Mouse (Mus musculus): ENCODE data around the gene Eif5a.

DNA sequence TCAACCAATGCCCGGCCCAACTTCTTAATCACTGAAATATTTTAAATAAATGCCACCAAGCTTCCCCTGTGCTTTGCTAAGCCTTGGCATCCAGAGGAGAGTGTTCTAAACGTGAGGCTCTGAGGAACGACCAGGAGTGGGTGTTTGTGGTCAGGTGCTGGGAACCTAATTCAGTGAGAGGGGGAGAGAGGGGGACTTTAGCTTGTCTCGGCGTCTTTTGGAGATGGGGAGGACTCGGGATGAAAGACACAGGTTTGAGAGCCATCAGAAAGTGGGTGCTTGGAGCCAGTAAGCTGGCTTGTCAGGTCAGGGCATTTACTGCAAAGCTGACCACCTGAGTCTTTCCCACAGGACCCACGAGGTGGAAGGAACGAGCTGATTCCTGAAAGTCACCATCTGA is 10.0 kb upstream of the Eif5a start:
- TF ChIP-seq POLR2A (IDR thresholded peaks at IDR 0.05; ENCODE audit: insufficient read length, low read depth): no peak
- TF ChIP-seq TCF3 (IDR thresholded peaks at IDR 0.05; ENCODE audit: insufficient read length, low read depth): no peak
- no peak for TF ChIP-seq MYOG (IDR thresholded peaks at IDR 0.05; ENCODE audit: control insufficient read depth in 1 of 3, insufficient read depth in 1 of 3, insufficient read length in 2 of 3, low read depth in 2 of 3)
- no peak for TF ChIP-seq USF1 (IDR thresholded peaks at IDR 0.05; ENCODE audit: low read depth)
- no peak for TF ChIP-seq TCF12 (IDR thresholded peaks at IDR 0.05; ENCODE audit: insufficient read depth, poor library complexity, severe bottlenecking)
- TF ChIP-seq MAX (IDR thresholded peaks at IDR 0.05; ENCODE audit: low read depth): no peak
- no peak for TF ChIP-seq E2F4 (IDR thresholded peaks at IDR 0.05; ENCODE audit: insufficient read depth)
- no peak for TF ChIP-seq POLR2AphosphoS2 (IDR thresholded peaks at IDR 0.05; ENCODE audit: insufficient read length, low read depth)
- no peak for TF ChIP-seq CEBPB (IDR thresholded peaks at IDR 0.05; ENCODE audit: insufficient read depth, poor library complexity, severe bottlenecking)
- no peak for TF ChIP-seq MYOD1 (IDR thresholded peaks at IDR 0.05; ENCODE audit: control insufficient read depth in 1 of 3, insufficient read length in 2 of 3, low read depth in 2 of 3)
- TF ChIP-seq REST (IDR thresholded peaks at IDR 0.05; ENCODE audit: insufficient read depth, insufficient read length): no peak

All from myocyte (in vitro differentiated cells).